Mouse (Mus musculus) limb, embryonic 10.5 days (tissue): ENCODE results near the gene Ncapg2. TPM values are rescaled to one million over a fixed set of nuclear protein-coding genes. Genes with fewer than 3 reads are reported as not detected.

Experiments used
- DNase-seq: peaks from one replicate; pipeline ENCODE4 v3.0.0-alpha.2; 2017; ENCODE audit warnings: low spot score
- H3K27ac ChIP-seq: fragments of 300-500 bp; sonication (generic); 2 replicates; pipeline ENCODE4 v1.5.1; 2016; ENCODE audit warnings: mild to moderate bottlenecking
- H3K27me3 ChIP-seq: fragments of 300-500 bp; sonication (generic); 2 replicates; pipeline ENCODE4 v1.6.1; 2016; ENCODE audit warnings: low read depth, mild to moderate bottlenecking; ENCODE audit not compliant: poor library complexity, severe bottlenecking
- H3K36me3 ChIP-seq: fragments of 300-500 bp; sonication (generic); 2 replicates; pipeline ENCODE4 v1.6.1; 2016; ENCODE audit warnings: mild to moderate bottlenecking, moderate library complexity
- H3K4me1 ChIP-seq: fragments of 300-500 bp; sonication (generic); 2 replicates; pipeline ENCODE4 v1.6.1; 2016
- H3K4me3 ChIP-seq: fragments of 300-500 bp; sonication (generic); 2 replicates; pipeline ENCODE4 v1.5.1; 2016; ENCODE audit warnings: mild to moderate bottlenecking, moderate library complexity
- H3K9me3 ChIP-seq: fragments of 300-500 bp; sonication (generic); replicated peaks from 2 replicates; pipeline ENCODE4 v1.6.1; 2016; ENCODE audit warnings: mild to moderate bottlenecking
- WGBS: fragments of 180-500 bp; shearing (Covaris S2); methylation state at CpG from one replicate; pipeline ENCODE4 v1.1.7; 2016; 5-methylcytosine and 5-hydroxymethylcytosine counted together
- polyA plus RNA-seq: library from polyadenylated mRNA; unstranded; fragments of >200 nt; fragmentation: Nextera tagmentation; extraction: Ambion mirVana; gene quantifications from 2 replicates; pipeline ENCODE4 v1.2.1, GENCODE M21; 2016

The Ncapg2 gene
- polyA plus RNA-seq, 1 experiment from 2014 or later: 63.5 TPM

DNA sequence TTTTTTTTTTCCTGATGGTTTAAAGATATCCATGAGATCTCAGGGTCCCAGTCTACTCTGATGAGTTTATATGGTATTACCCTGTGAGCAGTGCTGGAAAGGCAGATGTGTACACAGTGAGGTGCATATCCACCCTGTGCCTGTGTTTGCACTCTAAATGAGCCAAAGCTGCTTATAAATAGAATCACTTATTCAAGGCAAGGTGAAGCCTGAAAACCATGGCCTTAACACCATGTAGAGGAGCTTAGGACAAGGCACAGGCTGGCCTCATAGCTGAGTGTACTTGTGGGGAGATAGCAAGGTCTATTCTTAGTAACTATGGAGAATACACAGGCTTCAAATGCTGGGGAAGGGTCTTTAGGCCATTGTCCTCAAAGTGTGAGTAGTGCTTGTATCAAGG lies 93.5 kb downstream of the Ncapg2 start:
- Histone ChIP-seq H3K4me3 (no peak overlapping the region), H3K36me3 (no peaks in the 10 kb centered on the region), H3K27ac (no peak overlapping the region), H3K4me1 (no peaks in the 10 kb centered on the region), H3K9me3 (no peaks in the 10 kb centered on the region), H3K27me3 (no peaks in the 10 kb centered on the region)
- no peak for DNase-seq

DNA sequence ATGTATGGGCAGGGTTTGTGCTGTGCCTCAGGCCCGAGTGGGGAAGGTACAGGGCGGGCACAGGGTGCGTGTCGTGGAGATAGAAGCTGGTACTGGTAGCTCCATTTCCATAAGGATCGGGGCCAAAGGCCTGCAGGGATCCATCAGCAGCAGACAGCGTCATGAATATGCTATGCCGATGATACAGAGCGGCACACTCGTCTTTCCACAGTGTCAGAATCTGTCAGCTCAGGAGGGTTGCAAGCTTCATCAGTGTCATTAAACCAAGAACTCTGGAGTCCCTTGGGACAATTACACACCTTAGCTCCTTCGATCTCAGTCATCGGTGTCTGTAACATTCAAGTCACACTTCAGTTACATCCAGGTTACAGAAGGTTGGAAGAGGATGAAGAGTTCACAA lies 95.5 kb downstream of the Ncapg2 start:
- Histone ChIP-seq H3K4me1 (no peaks in the 10 kb centered on the region), H3K36me3 (no peaks in the 10 kb centered on the region), H3K9me3 (no peaks in the 10 kb centered on the region), H3K4me3 (no peak overlapping the region), H3K27me3 (no peaks in the 10 kb centered on the region), H3K27ac (no peak overlapping the region)
- DNase-seq: no peak
- WGBS: 87% methylated on average over 11 of the region's 11 CpGs

DNA sequence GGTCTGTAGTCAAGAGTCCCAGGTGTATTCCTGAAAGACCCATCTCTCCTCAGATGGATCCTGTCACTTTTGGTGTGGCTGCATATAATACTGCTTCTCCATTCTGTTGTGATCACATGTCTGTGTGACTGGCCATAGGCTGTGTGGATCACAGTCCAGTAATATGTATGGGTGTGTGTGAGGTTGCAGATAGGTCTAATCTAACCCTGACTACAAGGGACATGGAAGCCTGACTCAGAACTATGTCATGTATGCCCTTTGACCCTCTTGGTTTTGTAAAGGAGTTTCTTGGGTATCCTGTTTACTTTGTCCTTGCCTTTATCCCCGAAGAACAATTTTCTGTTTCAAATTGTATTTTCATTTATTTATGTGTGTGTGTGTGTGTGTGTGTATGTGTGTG lies 107.3 kb downstream of the Ncapg2 start:
- Histone ChIP-seq H3K4me3 (no peak overlapping the region), H3K9me3 (no peaks in the 10 kb centered on the region), H3K36me3 (no peaks in the 10 kb centered on the region), H3K4me1 (no peaks in the 10 kb centered on the region), H3K27ac (no peak overlapping the region), H3K27me3 (no peaks in the 10 kb centered on the region)
- 83% methylated on average over 1 of the region's 1 CpGs for WGBS
- DNase-seq: no peak

Other genes with a start within 250 kb of the Ncapg2 start
- 12.6 and 17.9 TPM in 2 replicates for gene Wdr60, start 142.4 kb upstream of the Ncapg2 start, polyA plus RNA-seq
- gene Gm11027, start 130.0 kb upstream of the Ncapg2 start, polyA plus RNA-seq: not detected in 2 replicates
- 12.7 and 15.4 TPM in 2 replicates for gene Esyt2, start 124.2 kb upstream of the Ncapg2 start, polyA plus RNA-seq
- 0.09 and 0.16 TPM in 2 replicates for gene Ptprn2, start 80.3 kb downstream of the Ncapg2 start, polyA plus RNA-seq